Mouse (Mus musculus): ENCODE data around the gene Pcdh7.

Pcdh7 gene

GRCm38 (mm10) chr5:57750320-57750719, 32.6 kb downstream of the Pcdh7 start:
- DNase-seq (ENCODE audit: low spot score) = no peak

GRCm38 (mm10) chr5:57755791-57756190, 38.0 kb downstream of the Pcdh7 start:
- DNase-seq (ENCODE audit: low spot score) = no peak

- DNase-seq (ENCODE audit: low spot score) = no peak
Measured at GRCm38 (mm10) chr5:57756726-57757424, 39.1 kb downstream of the Pcdh7 start.

GRCm38 (mm10) chr5:57757436-57757898, 39.7 kb downstream of the Pcdh7 start:
- no peak for DNase-seq (ENCODE audit: low spot score)

- DNase-seq (ENCODE audit: low spot score) = no peak
Measured at GRCm38 (mm10) chr5:57758968-57759367, 41.2 kb downstream of the Pcdh7 start.

GRCm38 (mm10) chr5:57760069-57761063, 42.6 kb downstream of the Pcdh7 start:
- DNase-seq (ENCODE audit: low spot score) = no peak

GRCm38 (mm10) chr5:57765356-57765755, 47.6 kb downstream of the Pcdh7 start:
- DNase-seq (ENCODE audit: low spot score) = no peak

- DNase-seq (ENCODE audit: low spot score) = no peak
Measured at GRCm38 (mm10) chr5:57767346-57767745, 49.6 kb downstream of the Pcdh7 start.

GRCm38 (mm10) chr5:57768469-57769022, 50.8 kb downstream of the Pcdh7 start:
- DNase-seq (ENCODE audit: low spot score) = no peak

GRCm38 (mm10) chr5:57769644-57770043, 51.9 kb downstream of the Pcdh7 start:
- DNase-seq (ENCODE audit: low spot score) = no peak

- no peak for DNase-seq (ENCODE audit: low spot score)
Measured at GRCm38 (mm10) chr5:57770364-57770763, 52.6 kb downstream of the Pcdh7 start.

GRCm38 (mm10) chr5:57771122-57771521, 53.4 kb downstream of the Pcdh7 start:
- no peak for DNase-seq (ENCODE audit: low spot score)

GRCm38 (mm10) chr5:57772711-57773110, 54.9 kb downstream of the Pcdh7 start:
- DNase-seq (ENCODE audit: low spot score) = no peak

- DNase-seq (ENCODE audit: low spot score) = no peak
Measured at GRCm38 (mm10) chr5:57774496-57774895, 56.7 kb downstream of the Pcdh7 start.

GRCm38 (mm10) chr5:57778093-57778492, 60.3 kb downstream of the Pcdh7 start:
- no peak for DNase-seq (ENCODE audit: low spot score)

GRCm38 (mm10) chr5:57779951-57780350, 62.2 kb downstream of the Pcdh7 start:
- DNase-seq (ENCODE audit: low spot score) = no peak

GRCm38 (mm10) chr5:57780574-57780973, 62.8 kb downstream of the Pcdh7 start:
- DNase-seq (ENCODE audit: low spot score) = no peak

- no peak for DNase-seq (ENCODE audit: low spot score)
Measured at GRCm38 (mm10) chr5:57781950-57782349, 64.2 kb downstream of the Pcdh7 start.

GRCm38 (mm10) chr5:57782546-57782945, 64.8 kb downstream of the Pcdh7 start:
- no peak for DNase-seq (ENCODE audit: low spot score)

GRCm38 (mm10) chr5:57788775-57789509, 71.2 kb downstream of the Pcdh7 start:
- DNase-seq (ENCODE audit: low spot score) = no peak

- DNase-seq (ENCODE audit: low spot score) = no peak
Measured at GRCm38 (mm10) chr5:57796337-57796736, 78.6 kb downstream of the Pcdh7 start.
